ENCODE assay signal across 8 mouse cellular contexts in genomic region chr14:31323849-31324792, GRCm38 (mm10). TPM values are rescaled to one million over a fixed set of nuclear protein-coding genes. Genes with fewer than 3 reads are reported as not detected.
DNase-seq lines count a peak whose midpoint lies in the region; TF ChIP-seq lines count a peak whose summit lies in the region.

Dnah1 (minus strand) TSS chr14:31323896.

- H3K27ac ChIP-seq in small intestine, adult 2 months (ENCODE audit: insufficient read depth, low read depth, low read length), result no peak within 1 kb of the TSS

- peak; percentile 80 for DNase-seq in A20 (ENCODE audit: low read depth, low spot score)
- peak; percentile 18 for DNase-seq in T-cell, adult 2 months (ENCODE audit: low spot score)
- DNase-seq in heart, postnatal 14 days, result peak; percentile 45 to 52
- DNase-seq in kidney, postnatal 36 days, result peak; percentile 54 to 78
- no peak for DNase-seq in frontal cortex, adult 2 months (ENCODE audit: extremely low spot score in 1 of 2, low spot score in 1 of 2)

- H3K4me1 ChIP-seq in erythroblast, embryonic 14.5 days (ENCODE audit: control insufficient read depth), result peaks cover 32% of the 10 kb centered on the region
- peaks cover 40% of the 10 kb centered on the region for H3K4me1 ChIP-seq in megakaryocyte, embryonic 14.5 days
- H3K4me1 ChIP-seq in small intestine, adult 2 months (ENCODE audit: control insufficient read depth, insufficient read depth, insufficient read length, low read length), result peaks cover 5% of the 10 kb centered on the region; the same call in 1 of the 2 replicates

- TF ChIP-seq CTCF in small intestine, adult 2 months (IDR thresholded peaks at IDR 0.05; ENCODE audit: extremely low read depth, insufficient read length, insufficient replicate concordance, low read depth, low read length), result no peak

- no peak for TF ChIP-seq POLR2A in small intestine, adult 2 months (IDR thresholded peaks at IDR 0.05; ENCODE audit: low read depth, low read length)

- H3K36me3 ChIP-seq in erythroblast, embryonic 14.5 days (ENCODE audit: control insufficient read depth), result no peaks in the 10 kb centered on the region
- H3K36me3 ChIP-seq in megakaryocyte, embryonic 14.5 days (replicated peaks; ENCODE audit: low read length), result no peaks in the 10 kb centered on the region
- no peaks in the 10 kb centered on the region for H3K36me3 ChIP-seq in small intestine, adult 2 months (ENCODE audit: control insufficient read depth, insufficient read depth, low read length)

- WGBS in small intestine, adult 2 months, result 30% methylated on average over 28 of the region's 28 CpGs

- no peaks in the 10 kb centered on the region for H3K27me3 ChIP-seq in erythroblast, embryonic 14.5 days (ENCODE audit: control insufficient read depth)
- H3K27me3 ChIP-seq in megakaryocyte, embryonic 14.5 days (replicated peaks), result peaks cover 15% of the 10 kb centered on the region
- no peaks in the 10 kb centered on the region for H3K27me3 ChIP-seq in small intestine, adult 2 months (ENCODE audit: control insufficient read depth, insufficient read depth, low read length)

- peak within 1 kb of the TSS; percentile 60 for H3K4me3 ChIP-seq in erythroblast, embryonic 14.5 days (replicated peaks)
- peak within 1 kb of the TSS; percentile 90 for H3K4me3 ChIP-seq in megakaryocyte, embryonic 14.5 days (replicated peaks)
- peak within 1 kb of the TSS; percentile 41 for H3K4me3 ChIP-seq in small intestine, adult 2 months (ENCODE audit: low read depth, low read length)

- intact Hi-C loops in heart, postnatal 14 days (cut with DNase I), result loop anchor here (2.0 kb wide), 1 partner anchor 53 kb away; no protein-coding TSS in a partner anchor

- H3K9me3 ChIP-seq in erythroblast, embryonic 14.5 days (ENCODE audit: control insufficient read depth, low read length), result no peaks in the 10 kb centered on the region
- H3K9me3 ChIP-seq in megakaryocyte, embryonic 14.5 days, result no peaks in the 10 kb centered on the region

RNA-seq across cellular contexts. Expression of gene Dnah1, which starts in this region (rescaled TPM):
- 0.01 TPM in 1 of 2 replicates, not detected in the other for polyA plus RNA-seq in erythroblast, embryonic 14.5 days (2012)
- under 1 TPM; 0.07 to 0.14 TPM for total RNA-seq in heart, postnatal 14 days (2021)
- polyA plus RNA-seq in megakaryocyte, embryonic 14.5 days (2012; ENCODE audit: insufficient read depth, low replicate concordance), result 0.06 TPM in 1 of 2 replicates, not detected in the other
- polyA plus RNA-seq in small intestine, adult 2 months (2012; rRNA removed), result 0.08 TPM in 2 replicates
- 4.9 and 6.1 TPM in 2 replicates for polyA plus RNA-seq in frontal cortex, adult 2 months (2012; rRNA removed)

Comparison
In these comparisons a context has a peak if more than half of its experiments do, and no peak if none do; other contexts are left out.
1. Peak in DNase-seq in heart, postnatal 14 days; RNA of the gene not detected or under 1 TPM.
2. DNase-seq: peak in A20 (single experiment), T-cell, adult 2 months (single experiment) and kidney, postnatal 36 days (2 of 2); none in frontal cortex, adult 2 months (0 of 2).
3. Peak in every context shown above with its lines, with median percentiles within 50 percentile points of each other: H3K4me3 ChIP-seq.